In genomic region chr7:120098403-120098802, GRCm38 (mm10) we compare ENCODE assay signal across 9 mouse cellular contexts. TPM values are rescaled to one million over a fixed set of nuclear protein-coding genes. Genes with fewer than 3 reads are reported as not detected.
DNase-seq lines count a peak whose midpoint lies in the region; ATAC-seq and TF ChIP-seq lines count a peak whose summit lies in the region.
"Had no signal": no experiment of that assay in that cellular context is flagged by ENCODE, and none has a peak within 500 bp of the region (broad histone marks: within the 10 kb centered on the region; RNA-seq: fewer than 3 reads in every experiment).

No protein-coding gene starts in this region.

- intact Hi-C loops in left cerebral cortex, postnatal 36 days (cut with DNase I): loop anchor here (5.0 to 10.0 kb wide), 4 partner anchors 106 to 424 kb away; partner anchors contain the start of genes Abca14, Abca15 and Crym

- ATAC-seq in hindbrain, embryonic 14.5 days (ENCODE audit: low FRiP score): no peak
- ATAC-seq in hindbrain, embryonic 16.5 days: no peak
- ATAC-seq in hindbrain, postnatal 0 days: no peak

- TF ChIP-seq POLR2A in olfactory bulb, adult 2 months (IDR thresholded peaks at IDR 0.05; ENCODE audit: insufficient read depth, low read depth, low read length): no peak

- no peak overlapping the region for H3K27ac ChIP-seq in hindbrain, embryonic 14.5 days
- no peak overlapping the region for H3K27ac ChIP-seq in hindbrain, embryonic 16.5 days (ENCODE audit: low read depth, low read length)
- no peak overlapping the region for H3K27ac ChIP-seq in hindbrain, postnatal 0 days
- no peak overlapping the region for H3K27ac ChIP-seq in olfactory bulb, adult 2 months (ENCODE audit: insufficient read depth, low read depth, low read length)

- peak; percentile 42 for DNase-seq in hindbrain, embryonic 14.5 days (ENCODE audit: low spot score)
- peak; percentile 74 for DNase-seq in adrenal gland, adult 8-10 months
- peak; percentile 72 for DNase-seq in embryo, embryonic 9.5 days (ENCODE audit: extremely low spot score)
- peak; percentile 73 for DNase-seq in hindbrain, postnatal 0 days (ENCODE audit: low spot score)
- DNase-seq in left cerebral cortex, postnatal 36 days (ENCODE audit: low spot score in 2 of 2): peak; percentile 17 to 41
- peak; percentile 70 for DNase-seq in thymus, postnatal 4 days

- 24% methylated on average over 9 of the region's 9 CpGs for WGBS in hindbrain, embryonic 14.5 days
- WGBS in hindbrain, embryonic 16.5 days: 23% methylated on average over 9 of the region's 9 CpGs
- 27% methylated on average over 9 of the region's 9 CpGs for WGBS in hindbrain, postnatal 0 days
- WGBS in olfactory bulb, adult 2 months: 26% methylated on average over 9 of the region's 9 CpGs

- no peak overlapping the region for H3K4me2 ChIP-seq in hindbrain, embryonic 14.5 days (replicated peaks)
- H3K4me2 ChIP-seq in hindbrain, embryonic 16.5 days (ENCODE audit: low read length): no peak overlapping the region
- H3K4me2 ChIP-seq in hindbrain, postnatal 0 days (ENCODE audit: low read depth, low read length): no peak overlapping the region

- H3K4me1 ChIP-seq in hindbrain, embryonic 14.5 days (replicated peaks; ENCODE audit: control insufficient read depth, insufficient read depth, low read length): 0 out of 2 replicates have a peak, but pooled peaks cover 9% of the 10 kb centered on the region
- no peaks in the 10 kb centered on the region; the same call in 1 of the 2 replicates for H3K4me1 ChIP-seq in hindbrain, embryonic 16.5 days (ENCODE audit: control insufficient read depth, insufficient read depth, low read depth, low read length)
- H3K4me1 ChIP-seq in hindbrain, postnatal 0 days (ENCODE audit: insufficient read depth, low read length): no peaks in the 10 kb centered on the region
- H3K4me1 ChIP-seq in olfactory bulb, adult 2 months (ENCODE audit: control insufficient read depth, insufficient read depth, low read length): peaks cover 14% of the 10 kb centered on the region

- TF ChIP-seq CTCF in hindbrain, postnatal 0 days (IDR thresholded peaks at IDR 0.05; ENCODE audit: low read depth): peak; percentile 80
- TF ChIP-seq CTCF in olfactory bulb, adult 2 months (IDR thresholded peaks at IDR 0.05; ENCODE audit: insufficient read depth, low read depth, low read length): peak; percentile 47; the same call in 1 of the 2 replicates

- H3K27me3 ChIP-seq in hindbrain, embryonic 14.5 days (ENCODE audit: control insufficient read depth, insufficient read depth, low read length): 0 out of 2 replicates have a peak, but pooled peaks cover 7% of the 10 kb centered on the region
- no peaks in the 10 kb centered on the region for H3K27me3 ChIP-seq in hindbrain, embryonic 16.5 days (replicated peaks; ENCODE audit: control insufficient read depth, insufficient read depth, low read length)
- no peaks in the 10 kb centered on the region for H3K27me3 ChIP-seq in hindbrain, postnatal 0 days (ENCODE audit: insufficient read depth, low read length)

- no peak overlapping the region for H3K9ac ChIP-seq in hindbrain, embryonic 14.5 days
- H3K9ac ChIP-seq in hindbrain, embryonic 16.5 days (ENCODE audit: low read depth, low read length): no peak overlapping the region
- H3K9ac ChIP-seq in hindbrain, postnatal 0 days (replicated peaks; ENCODE audit: low read length): no peak overlapping the region

- no peak overlapping the region for H3K4me3 ChIP-seq in hindbrain, embryonic 14.5 days (replicated peaks; ENCODE audit: low read length)
- no peak overlapping the region for H3K4me3 ChIP-seq in hindbrain, embryonic 16.5 days (ENCODE audit: low read length)
- no peak overlapping the region for H3K4me3 ChIP-seq in hindbrain, postnatal 0 days (ENCODE audit: low read length)
- H3K4me3 ChIP-seq in olfactory bulb, adult 2 months (ENCODE audit: insufficient read depth, low read depth, low read length): no peak overlapping the region
- H3K4me3 ChIP-seq: myocyte had no signal

- no peaks in the 10 kb centered on the region for H3K9me3 ChIP-seq in hindbrain, embryonic 14.5 days (ENCODE audit: control insufficient read depth, low read length)
- no peaks in the 10 kb centered on the region for H3K9me3 ChIP-seq in hindbrain, embryonic 16.5 days (ENCODE audit: control insufficient read depth, low read length)
- H3K9me3 ChIP-seq in hindbrain, postnatal 0 days (ENCODE audit: low read length): no peaks in the 10 kb centered on the region

- no peaks in the 10 kb centered on the region for H3K36me3 ChIP-seq in hindbrain, embryonic 14.5 days (replicated peaks; ENCODE audit: control insufficient read depth, insufficient read depth)
- no peaks in the 10 kb centered on the region for H3K36me3 ChIP-seq in hindbrain, embryonic 16.5 days (ENCODE audit: control insufficient read depth, insufficient read depth, low read length)
- H3K36me3 ChIP-seq in hindbrain, postnatal 0 days (ENCODE audit: insufficient read depth, low read length): no peaks in the 10 kb centered on the region

RNA-seq across cellular contexts. Expression of gene Dnah3, which starts 3.3 kb away (rescaled TPM):
- polyA plus RNA-seq in hindbrain, embryonic 14.5 days (2014; fragmentation: Nextera tagmentation; extraction: Ambion mirVana): 0.09 and 0.16 TPM in 2 replicates
- 0.11 TPM in 1 of 2 replicates, not detected in the other for polyA plus RNA-seq in hindbrain, embryonic 16.5 days (2015; fragmentation: Nextera tagmentation; extraction: Ambion mirVana)
- total RNA-seq in adrenal gland, adult 8-10 months (2022): under 1 TPM in 3 of 4 experiments, not detected in 1; 0.06 to 0.11 (median 0.06) TPM
- total RNA-seq in hindbrain, postnatal 0 days (2014; rRNA removed): 0.11 and 0.31 TPM in 2 replicates
- polyA plus RNA-seq in hindbrain, postnatal 0 days (2015; fragmentation: Nextera tagmentation; extraction: Ambion mirVana): 0.03 and 0.08 TPM in 2 replicates
- under 1 TPM; 0.07 to 0.15 TPM for total RNA-seq in left cerebral cortex, postnatal 36 days (2021)
- polyA plus RNA-seq in olfactory bulb, adult 2 months (2012; ENCODE audit: insufficient read depth, insufficient read length, low replicate concordance, missing spikeins): not detected in 2 replicates

RNA-seq across cellular contexts. Expression of gene Tmem159, which starts 3.8 kb away (rescaled TPM):
- 12.0 and 15.2 TPM in 2 replicates for polyA plus RNA-seq in hindbrain, embryonic 14.5 days (2014; fragmentation: Nextera tagmentation; extraction: Ambion mirVana)
- 17.1 and 19.3 TPM in 2 replicates for polyA plus RNA-seq in hindbrain, embryonic 16.5 days (2015; fragmentation: Nextera tagmentation; extraction: Ambion mirVana)
- 100 to 1,000 TPM in 3 of 4 experiments, 10 to 100 TPM in 1; 95.7 to 156 (median 129) TPM for total RNA-seq in adrenal gland, adult 8-10 months (2022)
- 20.2 and 21.4 TPM in 2 replicates for total RNA-seq in hindbrain, postnatal 0 days (2014; rRNA removed)
- polyA plus RNA-seq in hindbrain, postnatal 0 days (2015; fragmentation: Nextera tagmentation; extraction: Ambion mirVana): 23.0 and 26.5 TPM in 2 replicates
- 10 to 100 TPM; 13.4 to 14.0 TPM for total RNA-seq in left cerebral cortex, postnatal 36 days (2021)
- not detected in 2 replicates for polyA plus RNA-seq in olfactory bulb, adult 2 months (2012; ENCODE audit: insufficient read depth, insufficient read length, low replicate concordance, missing spikeins)

RNA-seq across cellular contexts. Expression of gene Zp2, which starts 46.7 kb away (rescaled TPM):
- not detected in 2 replicates for polyA plus RNA-seq in hindbrain, embryonic 14.5 days (2014; fragmentation: Nextera tagmentation; extraction: Ambion mirVana)
- polyA plus RNA-seq in hindbrain, embryonic 16.5 days (2015; fragmentation: Nextera tagmentation; extraction: Ambion mirVana): not detected in 2 replicates
- not detected for total RNA-seq in adrenal gland, adult 8-10 months (2022)
- not detected in 2 replicates for total RNA-seq in hindbrain, postnatal 0 days (2014; rRNA removed)
- not detected in 2 replicates for polyA plus RNA-seq in hindbrain, postnatal 0 days (2015; fragmentation: Nextera tagmentation; extraction: Ambion mirVana)
- total RNA-seq in left cerebral cortex, postnatal 36 days (2021): under 1 TPM; 0.20 to 0.45 TPM
- not detected in 2 replicates for polyA plus RNA-seq in olfactory bulb, adult 2 months (2012; ENCODE audit: insufficient read depth, insufficient read length, low replicate concordance, missing spikeins)

Comparison
In these comparisons a context has a peak if more than half of its experiments do, and no peak if none do; other contexts are left out.
1. RNA of gene Tmem159, which starts 3.8 kb away (polyA plus RNA-seq): 23.0 to 26.5 TPM in hindbrain, postnatal 0 days, 17.1 to 19.3 TPM in hindbrain, embryonic 16.5 days and 12.0 to 15.2 TPM in hindbrain, embryonic 14.5 days; not detected in olfactory bulb, adult 2 months; every median in the first group is over 10 times any median in the second.
2. Peak in every context shown above with its lines, with median percentiles within 50 percentile points of each other: DNase-seq.